Mouse (Mus musculus) ovary, adult 18-20 months (tissue): ENCODE data around the gene Nod1.
"Not testable (repeated sequence)": the region's sequence is repeated elsewhere in the genome, so short reads cannot be mapped to it uniquely, and the experiment has no call there.

Experiments
- DNase-seq: peaks from one replicate; pipeline ENCODE4 v3.0.0; 2022; ENCODE audit warnings: low spot score, mixed read lengths

Gene Nod1

DNA sequence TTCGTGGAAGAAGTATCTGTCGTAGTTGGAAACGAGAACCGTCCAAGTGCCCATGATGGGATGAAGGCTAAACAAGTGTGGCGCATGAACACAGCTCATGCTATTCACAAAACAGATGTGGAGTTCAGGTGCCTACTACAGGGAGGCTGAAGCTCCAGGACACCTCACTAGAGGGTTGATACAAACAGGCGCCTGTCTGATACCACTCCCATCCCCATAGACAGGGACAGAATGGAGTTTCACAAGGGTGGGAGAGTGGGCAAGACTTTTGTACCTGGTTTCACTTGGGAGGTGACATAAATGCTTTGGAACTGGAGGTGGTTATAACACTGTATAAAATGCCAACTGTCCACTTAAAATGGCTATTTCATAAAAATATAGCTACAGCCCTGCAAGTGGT is 7.0 kb upstream of the Nod1 start:
- DNase-seq: no peak

- DNase-seq: no peak
Observed at GRCm38 (mm10) chr6:54975616-54976015, 3.2 kb upstream of the Nod1 start.

DNA sequence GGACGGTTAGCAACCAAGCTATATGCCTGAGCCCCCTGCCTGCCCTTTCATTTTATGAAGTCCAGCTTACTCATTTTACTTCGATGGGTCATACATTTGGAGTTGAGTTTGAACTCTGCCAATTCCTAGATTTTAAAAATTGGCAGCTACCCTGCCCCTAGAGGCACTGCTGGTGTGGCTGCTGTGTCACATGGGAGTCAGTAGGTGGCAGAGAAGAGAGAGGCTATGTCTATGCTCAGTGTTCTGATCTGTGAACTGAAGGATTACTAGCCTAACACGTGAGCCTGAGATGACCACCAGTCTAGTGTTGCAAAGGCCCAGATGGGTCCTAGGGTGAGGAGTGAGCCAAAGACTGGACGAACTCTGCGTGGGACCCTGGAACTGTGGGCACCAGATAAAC is 2.1 kb upstream of the Nod1 start:
- no peak for DNase-seq

GRCm38 (mm10) chr6:54972929-54973211 is 458 bp upstream of the Nod1 start:
- no peak for DNase-seq

DNA sequence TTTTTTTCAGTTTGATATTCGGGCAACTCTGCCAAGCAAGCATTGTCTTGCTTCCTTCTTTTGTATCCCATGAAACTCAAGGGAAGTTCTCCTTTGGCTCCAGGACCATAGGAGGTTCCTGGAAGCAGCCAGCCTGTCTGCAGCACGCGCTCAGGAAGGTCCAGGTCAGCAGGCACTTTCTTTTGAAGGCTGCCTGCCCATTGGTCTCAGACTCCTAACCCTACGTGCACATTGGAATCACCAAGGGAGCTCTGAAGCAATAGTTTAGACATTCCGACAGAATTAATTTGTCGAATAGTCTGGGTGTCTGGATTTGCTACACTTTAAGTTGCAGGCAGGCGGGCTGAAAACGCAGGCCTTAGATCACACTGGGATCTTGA is 691 bp downstream of the Nod1 start:
- no peak for DNase-seq

DNA sequence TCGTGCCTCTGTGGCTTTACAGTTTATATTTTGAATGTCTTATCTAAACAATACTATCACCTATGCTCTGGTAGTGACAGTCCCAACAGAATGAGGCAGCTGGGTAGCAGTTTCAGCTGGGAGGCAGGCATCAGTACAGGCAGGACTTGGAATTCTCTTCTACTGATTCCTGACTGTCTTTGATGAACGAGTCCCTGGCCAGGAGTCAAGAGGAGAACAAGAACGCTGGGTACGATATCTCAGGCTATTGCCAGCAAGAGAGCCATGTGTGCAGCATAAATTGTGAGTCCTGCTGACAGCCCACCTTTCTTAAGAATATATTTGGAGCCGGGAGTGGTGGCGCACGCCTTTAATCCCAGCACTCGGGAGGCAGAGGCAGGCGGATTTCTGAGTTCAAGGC is 1.9 kb downstream of the Nod1 start:
- no peak for DNase-seq

DNA sequence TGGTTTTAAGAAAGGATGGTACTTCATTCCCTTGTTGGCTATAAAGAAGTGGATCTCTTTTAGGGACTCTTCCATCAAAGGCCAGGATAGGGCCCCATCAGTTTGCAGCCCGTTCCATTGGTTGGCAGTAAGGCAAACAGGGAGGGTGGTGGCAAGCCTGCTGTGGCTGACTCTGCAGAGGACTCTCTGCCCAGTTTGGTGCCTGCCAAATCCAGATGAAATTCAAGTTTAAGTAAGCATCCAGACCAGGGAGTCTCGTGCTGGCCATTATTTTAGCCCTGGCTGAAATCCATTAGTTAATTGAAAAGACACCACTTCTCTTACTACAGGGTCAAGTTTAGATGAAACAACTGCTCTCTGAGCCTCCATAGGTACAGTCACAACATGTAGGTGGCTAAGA is 2.6 kb downstream of the Nod1 start:
- DNase-seq: no peak

DNA sequence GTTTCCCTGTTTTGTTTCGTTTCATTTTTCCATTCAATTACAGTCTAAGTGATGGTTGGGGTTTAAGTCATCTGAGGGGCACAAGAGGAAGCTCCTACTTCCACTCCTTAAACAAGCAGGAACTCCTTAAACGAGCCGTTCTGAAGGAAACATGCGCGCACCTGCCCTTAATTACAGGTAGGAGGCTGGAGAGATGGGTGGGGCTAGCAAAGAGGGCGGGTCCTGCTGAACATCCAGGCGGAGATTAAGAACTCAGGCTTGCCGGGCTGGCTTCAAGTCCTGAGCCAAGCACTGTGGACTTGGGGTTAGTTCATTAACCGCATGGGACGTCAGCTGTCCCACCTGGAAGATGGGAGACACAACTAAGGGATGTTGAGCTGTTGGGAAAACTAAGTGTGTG is 4.8 kb downstream of the Nod1 start:
- no peak for DNase-seq

DNA sequence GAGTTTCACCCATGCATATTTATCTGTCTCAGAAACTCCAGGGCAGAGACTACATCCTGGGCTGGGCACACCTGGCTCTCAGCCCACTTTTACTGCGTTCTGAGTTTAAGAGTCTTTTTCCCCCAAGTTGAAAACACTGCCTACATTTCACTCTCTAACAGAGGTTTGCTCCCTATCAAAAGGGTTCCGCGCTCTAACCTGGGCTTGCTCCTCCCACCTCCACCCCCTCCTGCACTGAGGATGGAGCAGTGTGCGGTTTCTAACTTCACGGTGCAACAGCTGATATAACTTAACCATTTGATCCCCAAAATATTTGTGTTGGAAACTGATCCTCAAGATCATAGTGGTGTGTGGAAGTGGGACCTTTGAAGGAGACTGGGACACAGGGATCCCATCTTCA is 7.2 kb downstream of the Nod1 start:
- no peak for DNase-seq

DNA sequence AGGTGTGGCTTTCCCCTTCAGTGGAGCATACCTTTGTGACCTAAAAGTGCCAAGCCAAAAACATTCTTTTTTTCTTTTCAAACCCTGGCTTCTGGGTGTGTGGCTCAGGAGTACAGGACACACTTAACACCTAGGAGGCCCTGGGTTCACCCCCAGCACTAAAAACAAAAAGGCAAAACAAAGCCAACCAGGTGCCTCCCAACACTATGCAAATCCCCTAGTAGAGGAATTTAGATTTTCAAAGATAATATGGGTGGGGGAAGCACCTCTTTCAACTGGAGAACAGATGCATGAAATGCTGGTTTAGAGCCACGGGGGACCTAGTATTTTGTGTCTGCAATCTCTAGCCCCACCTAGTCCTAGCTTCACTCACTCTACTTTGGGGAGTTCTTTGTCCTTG is 7.7 kb downstream of the Nod1 start:
- no peak for DNase-seq

DNA sequence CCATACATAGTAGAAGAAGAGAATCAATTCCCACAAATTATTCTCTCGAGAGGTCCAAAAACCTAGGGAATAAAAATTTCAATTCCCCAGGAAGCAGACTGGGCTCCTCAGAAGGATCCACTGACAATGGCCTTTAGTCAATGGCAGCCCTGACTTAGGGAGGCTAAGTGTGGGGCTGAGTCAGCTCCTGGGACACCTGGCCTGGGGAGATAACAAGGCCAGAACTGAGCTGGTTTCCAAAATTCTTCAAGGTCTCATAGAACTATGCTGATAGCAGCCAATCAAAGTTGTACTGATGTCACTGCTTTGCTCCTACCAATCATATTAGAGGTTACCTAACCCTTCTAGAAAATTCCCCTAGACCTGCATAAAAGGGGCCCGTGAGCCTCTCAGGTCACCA is 8.8 kb downstream of the Nod1 start:
- no peak for DNase-seq

DNA sequence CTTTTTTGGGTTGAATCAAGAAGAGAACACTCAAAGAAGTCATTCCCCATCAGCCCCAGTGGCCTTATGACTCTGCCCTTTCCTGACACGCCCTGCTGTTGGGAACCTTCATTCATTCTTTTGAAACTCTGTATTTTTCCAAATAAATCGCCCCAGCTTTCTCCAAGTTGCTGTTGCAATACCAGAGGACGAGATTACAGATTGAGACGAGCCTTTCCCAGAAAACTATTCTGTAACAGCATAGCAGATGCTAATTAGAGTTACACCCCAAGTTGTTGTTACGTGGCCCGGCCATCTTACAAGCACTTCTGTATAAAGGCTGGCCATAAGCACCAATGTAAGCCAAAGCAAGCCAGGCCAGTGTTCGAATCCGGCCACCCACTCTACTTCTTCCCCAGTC is 14.8 kb downstream of the Nod1 start:
- DNase-seq: no peak

DNA sequence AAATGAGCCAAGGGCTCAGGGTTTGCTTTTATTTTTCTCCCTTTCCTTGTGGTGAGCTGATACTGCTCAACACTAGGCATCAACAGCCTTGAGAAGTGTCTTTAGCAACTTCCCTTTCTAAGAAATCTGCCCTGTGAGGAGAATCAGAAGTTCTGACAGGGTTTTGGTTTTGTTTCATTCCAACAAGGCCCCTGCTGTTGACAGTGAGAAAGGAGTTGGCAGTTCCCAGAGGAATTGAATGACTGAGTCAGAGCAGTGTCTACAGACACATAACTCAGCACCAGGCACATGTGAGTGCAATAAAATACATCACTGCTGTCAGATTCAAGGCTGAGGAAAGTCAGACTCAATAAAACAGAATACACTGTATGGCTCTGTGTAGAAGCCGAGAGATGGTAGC is 16.0 kb downstream of the Nod1 start:
- DNase-seq: no peak

DNA sequence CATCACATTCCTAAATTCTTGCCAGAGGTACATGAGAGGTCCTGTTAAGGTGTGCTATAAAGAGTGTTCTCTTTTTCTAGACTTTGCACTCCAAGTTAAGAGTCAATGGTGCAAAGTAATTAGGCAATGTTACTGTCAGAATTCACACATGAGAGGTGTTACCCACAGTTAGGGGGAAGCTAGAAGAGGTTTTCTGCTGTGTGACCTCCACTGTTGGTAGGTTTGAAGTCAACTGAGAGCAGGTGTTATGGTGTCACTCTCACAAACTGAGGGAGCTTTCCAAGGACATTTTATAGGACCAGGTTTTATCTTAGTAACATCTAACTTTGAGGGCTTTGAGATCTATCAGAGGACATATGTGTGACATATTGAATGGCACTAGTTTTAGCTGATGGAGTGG is 16.5 kb downstream of the Nod1 start:
- no peak for DNase-seq

- DNase-seq: peak; percentile 55
Observed at GRCm38 (mm10) chr6:54954659-54955414, 17.6 kb downstream of the Nod1 start.

DNA sequence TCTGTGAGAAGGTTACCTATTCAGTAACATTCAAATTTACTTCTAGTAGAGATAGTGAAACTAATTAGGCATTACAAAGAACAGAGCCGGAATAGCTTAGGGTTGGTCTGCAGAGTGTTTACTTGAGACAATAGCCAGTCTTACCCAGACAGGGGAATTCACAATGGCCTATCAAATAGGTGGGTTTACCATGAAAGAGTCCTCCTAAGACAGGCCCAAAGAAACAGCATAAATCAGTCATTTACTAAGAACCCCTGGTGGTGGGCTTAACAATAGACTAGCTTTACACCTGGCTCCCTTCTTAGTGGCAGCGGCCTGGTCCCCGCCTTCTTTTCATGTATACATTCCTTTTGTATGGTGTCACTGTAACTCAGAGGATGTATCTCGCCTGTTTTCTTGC is 19.0 kb downstream of the Nod1 start:
- not testable (repeated sequence) for DNase-seq

- DNase-seq: no peak
Observed at GRCm38 (mm10) chr6:54952542-54952941, 19.9 kb downstream of the Nod1 start.

DNA sequence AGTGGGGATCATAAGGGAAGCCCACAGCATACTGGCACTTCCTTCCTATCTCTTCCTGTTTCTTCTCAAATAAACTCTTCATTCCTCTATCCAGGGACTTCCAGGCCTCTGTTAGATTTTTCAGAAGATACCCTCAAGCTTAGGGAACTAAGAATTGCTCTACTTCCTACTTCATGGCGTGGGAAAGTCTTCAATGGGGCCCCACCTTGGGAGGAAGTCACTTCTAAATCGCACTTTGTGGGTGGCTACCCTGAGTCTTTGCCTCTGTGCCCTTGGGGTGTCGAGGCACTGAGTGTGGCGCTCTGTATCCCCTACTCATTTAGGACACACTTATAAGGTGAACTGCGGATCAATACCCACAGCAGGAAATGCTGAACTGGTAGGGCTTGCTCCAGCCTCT is 23.7 kb downstream of the Nod1 start:
- DNase-seq: no peak

- no peak for DNase-seq
Observed at GRCm38 (mm10) chr6:54946241-54946953, 26.0 kb downstream of the Nod1 start.

- no peak for DNase-seq
Observed at GRCm38 (mm10) chr6:54944551-54944950, 27.9 kb downstream of the Nod1 start.

DNA sequence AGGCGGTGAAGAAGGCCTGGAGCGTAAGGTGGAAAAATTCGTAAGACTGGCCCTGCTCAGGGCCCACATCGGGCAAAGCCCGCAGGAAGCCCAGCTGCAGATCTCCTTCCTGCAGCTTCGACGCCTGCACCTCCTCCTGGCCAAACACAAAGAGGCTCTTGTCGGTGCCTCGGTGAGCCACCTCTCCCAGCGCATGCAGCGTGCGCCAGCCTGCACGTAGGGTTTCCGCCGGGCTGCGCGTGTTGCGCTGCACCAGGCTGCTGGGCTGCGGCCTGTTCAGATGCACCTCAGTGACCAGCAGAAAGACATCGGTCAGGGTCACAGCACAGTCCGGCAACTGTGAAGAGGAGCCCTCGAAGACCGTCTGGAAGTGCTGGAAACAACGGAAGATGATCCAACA is 28.7 kb downstream of the Nod1 start:
- DNase-seq: no peak

- DNase-seq: no peak
Observed at GRCm38 (mm10) chr6:54943292-54943691, 29.1 kb downstream of the Nod1 start.

DNA sequence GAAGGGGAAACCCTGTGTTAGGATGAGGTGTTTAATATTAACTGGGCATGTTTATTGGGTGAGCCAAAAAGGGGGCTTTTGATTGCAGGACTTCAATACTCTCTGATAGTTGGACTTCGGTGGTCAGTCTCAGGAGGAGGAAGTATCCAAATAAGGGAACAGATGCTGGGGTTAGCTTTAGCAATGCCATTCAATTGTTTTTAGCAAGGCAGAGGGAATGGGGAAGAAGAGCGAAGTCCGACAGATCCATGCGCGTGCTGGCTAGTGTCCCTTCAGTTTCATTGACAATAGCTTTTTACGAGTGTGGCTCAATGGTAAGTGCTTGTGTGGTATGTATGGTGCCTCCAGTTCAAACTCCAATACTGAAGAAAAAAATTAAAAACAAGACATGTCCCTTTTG is 31.3 kb downstream of the Nod1 start:
- no peak for DNase-seq

DNA sequence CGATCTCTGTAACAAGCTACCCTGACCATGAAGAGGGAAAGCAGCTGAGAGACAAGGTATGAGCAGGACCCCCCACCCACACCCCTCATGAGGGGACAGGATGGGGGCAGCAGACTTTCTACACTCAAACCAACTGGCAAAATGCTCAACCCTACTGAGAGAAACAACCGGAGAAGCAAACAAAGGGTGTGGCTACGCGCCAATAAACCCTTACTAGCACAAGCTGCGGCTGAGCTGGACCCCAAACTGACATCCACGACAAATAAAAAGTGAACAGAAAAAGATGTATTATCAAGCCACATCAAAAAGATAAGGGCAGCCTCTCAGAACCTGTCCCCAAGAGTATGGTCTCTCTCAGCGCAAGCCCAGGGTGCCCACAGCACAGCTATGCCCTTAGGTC is 32.3 kb downstream of the Nod1 start:
- no peak for DNase-seq
